Mouse (Mus musculus): ENCODE results near the gene Bod1.

GRCm38 (mm10) chr11:31617236-31617635, 54.4 kb downstream of the Bod1 start:
- TF ChIP-seq CTCF (IDR thresholded peaks at IDR 0.05) (no peak), EP300 (IDR thresholded peaks at IDR 0.05; ENCODE audit: insufficient read depth, low read depth, low read length) (peak; percentile 92), POLR2A (IDR thresholded peaks at IDR 0.05; ENCODE audit: insufficient read depth, low read depth, low read length) (no peak)
